Mouse (Mus musculus) bone marrow macrophage, adult 2 months (primary cell): Measurements from ENCODE around the gene Ttc28.

ENCODE experiments used
- CTCF ChIP-seq: IDR thresholded peaks from 2 replicates; pipeline ENCODE4 v1.5.1; 2012; ENCODE audit warnings: low read depth, mild to moderate bottlenecking, low read length, moderate library complexity
- POLR2A ChIP-seq: IDR thresholded peaks from 2 replicates; pipeline ENCODE4 v1.6.1; 2012; ENCODE audit warnings: mild to moderate bottlenecking, low read depth, low read length, borderline replicate concordance

DNA sequence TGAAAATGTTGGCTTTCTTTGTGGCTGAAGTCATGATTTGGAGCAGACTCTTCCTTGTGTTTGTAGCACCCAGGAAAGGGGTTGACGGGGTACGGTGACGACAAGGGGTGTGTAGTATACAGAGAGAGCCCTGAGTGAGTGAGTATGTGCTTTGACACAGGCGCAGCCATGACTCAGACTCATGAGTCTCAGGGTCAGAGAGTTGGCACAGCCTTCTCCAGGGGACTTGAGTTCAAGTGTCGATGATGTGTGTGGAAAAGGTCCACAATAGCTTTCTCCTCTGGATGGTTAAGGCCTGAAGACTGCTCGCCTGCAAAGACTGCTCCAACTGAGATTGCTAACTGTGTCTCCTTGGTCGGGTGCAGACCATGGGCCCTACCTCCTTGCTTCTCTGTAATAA is 97.1 kb downstream of the Ttc28 start:
- TF ChIP-seq CTCF, result no peak
- no peak for TF ChIP-seq POLR2A
